ENCODE assay signal across 11 mouse cellular contexts in the genomic region with DNA sequence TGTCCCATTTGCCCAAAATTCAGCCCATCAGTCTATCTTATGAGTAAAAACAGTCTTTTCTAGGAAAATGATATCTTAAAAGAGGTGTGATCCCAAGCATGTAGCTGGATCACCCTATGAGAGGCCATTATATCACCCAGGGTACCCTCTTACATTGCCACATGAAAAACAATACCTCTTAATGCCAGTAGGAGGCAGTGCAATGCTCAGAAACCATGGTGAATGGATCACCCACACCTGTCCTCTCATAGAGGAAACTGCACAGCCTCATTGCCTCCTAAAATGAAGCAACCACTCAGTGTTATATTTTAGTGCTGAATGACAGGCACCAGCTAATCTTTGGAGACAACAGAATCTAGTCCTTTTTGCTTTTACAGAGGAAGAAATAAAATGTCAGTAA.
DNase-seq lines count a peak whose midpoint lies in the region; ATAC-seq and TF ChIP-seq lines count a peak whose summit lies in the region.
"Had no signal": no experiment of that assay in that cellular context is flagged by ENCODE, and none has a peak within 500 bp of the region (broad histone marks: within the 10 kb centered on the region; RNA-seq: fewer than 3 reads in every experiment).

No protein-coding gene starts in this region.

- no peak overlapping the region for H3K4me3 ChIP-seq in midbrain, postnatal 0 days (ENCODE audit: low read depth, low read length)
- H3K4me3 ChIP-seq in midbrain, embryonic 11.5 days (ENCODE audit: low read depth, low read length) = no peak overlapping the region
- no peak overlapping the region for H3K4me3 ChIP-seq in hindbrain, embryonic 16.5 days (ENCODE audit: low read length)
- H3K4me3 ChIP-seq: heart, embryonic 15.5 days; limb, embryonic 15.5 days had no signal

- TF ChIP-seq CTCF in midbrain, postnatal 0 days (IDR thresholded peaks at IDR 0.05) = peak; percentile 27; the same call in 1 of the 2 replicates

- no peaks in the 10 kb centered on the region for H3K36me3 ChIP-seq in midbrain, postnatal 0 days (ENCODE audit: insufficient read depth, low read length)
- H3K36me3 ChIP-seq in midbrain, embryonic 11.5 days (ENCODE audit: control insufficient read depth, insufficient read depth, low read length) = no peaks in the 10 kb centered on the region
- no peaks in the 10 kb centered on the region for H3K36me3 ChIP-seq in hindbrain, embryonic 16.5 days (ENCODE audit: control insufficient read depth, insufficient read depth, low read length)
- H3K36me3 ChIP-seq: heart, embryonic 15.5 days; limb, embryonic 15.5 days had no signal

- DNase-seq in heart, adult 11 months = peak; percentile 49
- DNase-seq in heart, postnatal 25 days (ENCODE audit: low spot score) = no peak
- DNase-seq in midbrain, postnatal 0 days (ENCODE audit: low spot score) = no peak
- DNase-seq in midbrain, embryonic 11.5 days (ENCODE audit: low spot score, missing footprints) = no peak
- no peak for DNase-seq in left cerebral cortex, adult 9 months (ENCODE audit: low spot score in 2 of 2)
- DNase-seq: cerebellum, postnatal 14 days had no signal

- no peak overlapping the region for H3K27ac ChIP-seq in midbrain, postnatal 0 days (ENCODE audit: low read depth, low read length)
- H3K27ac ChIP-seq in midbrain, embryonic 11.5 days (ENCODE audit: low read depth, low read length) = no peak overlapping the region
- H3K27ac ChIP-seq in hindbrain, embryonic 16.5 days (ENCODE audit: low read depth, low read length) = no peak overlapping the region
- H3K27ac ChIP-seq: heart, embryonic 15.5 days; limb, embryonic 15.5 days had no signal

- H3K9me3 ChIP-seq in midbrain, postnatal 0 days (ENCODE audit: low read length) = no peaks in the 10 kb centered on the region
- H3K9me3 ChIP-seq in midbrain, embryonic 11.5 days (ENCODE audit: control insufficient read depth, low read length) = no peaks in the 10 kb centered on the region
- H3K9me3 ChIP-seq in hindbrain, embryonic 16.5 days (ENCODE audit: control insufficient read depth, low read length) = no peaks in the 10 kb centered on the region
- H3K9me3 ChIP-seq: heart, embryonic 15.5 days; limb, embryonic 15.5 days had no signal

- no peak overlapping the region for H3K9ac ChIP-seq in midbrain, postnatal 0 days (replicated peaks; ENCODE audit: low read length, poor library complexity, severe bottlenecking)
- H3K9ac ChIP-seq in midbrain, embryonic 11.5 days (ENCODE audit: low read length) = no peak overlapping the region
- no peak overlapping the region for H3K9ac ChIP-seq in hindbrain, embryonic 16.5 days (ENCODE audit: low read depth, low read length)
- H3K9ac ChIP-seq: heart, embryonic 15.5 days; limb, embryonic 15.5 days had no signal

- no peak for ATAC-seq in midbrain, postnatal 0 days (ENCODE audit: low FRiP score)
- no peak for ATAC-seq in midbrain, embryonic 11.5 days (ENCODE audit: low FRiP score)
- peak; percentile 62 for ATAC-seq in granulocyte monocyte progenitor cell, adult 5-6 weeks (replicated peaks; ENCODE audit: poor library complexity, severe bottlenecking)
- ATAC-seq in hindbrain, embryonic 16.5 days = no peak
- ATAC-seq: midbrain, embryonic 16.5 days had no signal

- intact Hi-C loops in heart, postnatal 25 days (cut with DNase I) = no loop called here

- H3K4me1 ChIP-seq in midbrain, postnatal 0 days (ENCODE audit: insufficient read depth, low read length) = no peaks in the 10 kb centered on the region
- H3K4me1 ChIP-seq in midbrain, embryonic 11.5 days (ENCODE audit: control insufficient read depth, insufficient read depth, low read length) = no peaks in the 10 kb centered on the region
- H3K4me1 ChIP-seq in hindbrain, embryonic 16.5 days (ENCODE audit: control insufficient read depth, insufficient read depth, low read depth, low read length) = no peaks in the 10 kb centered on the region
- H3K4me1 ChIP-seq: limb, embryonic 15.5 days had no signal

- H3K4me2 ChIP-seq in midbrain, postnatal 0 days (ENCODE audit: low read depth, low read length, poor library complexity, severe bottlenecking) = no peak overlapping the region
- H3K4me2 ChIP-seq in midbrain, embryonic 11.5 days = no peak overlapping the region
- H3K4me2 ChIP-seq in hindbrain, embryonic 16.5 days (ENCODE audit: low read length) = no peak overlapping the region
- H3K4me2 ChIP-seq: heart, embryonic 15.5 days; limb, embryonic 15.5 days had no signal

- H3K27me3 ChIP-seq in midbrain, postnatal 0 days (ENCODE audit: insufficient read depth, low read length) = no peaks in the 10 kb centered on the region
- no peaks in the 10 kb centered on the region for H3K27me3 ChIP-seq in midbrain, embryonic 11.5 days (ENCODE audit: control insufficient read depth, insufficient read depth, low read length)
- H3K27me3 ChIP-seq in hindbrain, embryonic 16.5 days (replicated peaks; ENCODE audit: control insufficient read depth, insufficient read depth, low read length) = no peaks in the 10 kb centered on the region
- H3K27me3 ChIP-seq: heart, embryonic 15.5 days; limb, embryonic 15.5 days had no signal
